Mouse (Mus musculus): ENCODE measurements at regions not wholly inside any gene's neighbourhood (a gene's known extent, or its start where the extent isn't known, plus 50 kb on each side); places are given as distances from the start of the nearest gene placed in this dataset.
"Not testable (repeated sequence)": the region's sequence is repeated elsewhere in the genome, so short reads cannot be mapped to it uniquely, and the experiment has no call there.

- no peaks in the 10 kb centered on the region for H3K4me1 ChIP-seq (ENCODE audit: insufficient read depth, low read depth, low read length)
- DNase-seq (ENCODE audit: low spot score): no peak
- no peaks in the 10 kb centered on the region for H3K36me3 ChIP-seq (replicated peaks)
- ATAC-seq (ENCODE audit: extremely low read depth, insufficient number of reproducible peaks, low FRiP score, poor library complexity, severe bottlenecking): no peak
- no peaks in the 10 kb centered on the region for H3K9me3 ChIP-seq (replicated peaks)
- TF ChIP-seq CTCF (IDR thresholded peaks at IDR 0.05; ENCODE audit: low read depth, low read length) (no peak), TAL1 (conservative IDR thresholded peaks at IDR 0.05; ENCODE audit: low read depth, low read length) (no peak), GATA1 (IDR thresholded peaks at IDR 0.05; ENCODE audit: borderline replicate concordance, low read length) (no peak), POLR2AphosphoS5 (IDR thresholded peaks at IDR 0.05; ENCODE audit: insufficient replicate concordance, low read depth, low read length) (no peak), GATA2 (IDR thresholded peaks at IDR 0.05; ENCODE audit: borderline replicate concordance, low read depth, low read length) (no peak)
- no peak overlapping the region for H3K4me3 ChIP-seq (ENCODE audit: low read depth, low read length)
- no peaks in the 10 kb centered on the region for H3K27me3 ChIP-seq (ENCODE audit: insufficient read depth, low read length)
Measured at GRCm38 (mm10) chr14:86599511-86599910, 541.5 kb downstream of the Diaph3 start.

DNA sequence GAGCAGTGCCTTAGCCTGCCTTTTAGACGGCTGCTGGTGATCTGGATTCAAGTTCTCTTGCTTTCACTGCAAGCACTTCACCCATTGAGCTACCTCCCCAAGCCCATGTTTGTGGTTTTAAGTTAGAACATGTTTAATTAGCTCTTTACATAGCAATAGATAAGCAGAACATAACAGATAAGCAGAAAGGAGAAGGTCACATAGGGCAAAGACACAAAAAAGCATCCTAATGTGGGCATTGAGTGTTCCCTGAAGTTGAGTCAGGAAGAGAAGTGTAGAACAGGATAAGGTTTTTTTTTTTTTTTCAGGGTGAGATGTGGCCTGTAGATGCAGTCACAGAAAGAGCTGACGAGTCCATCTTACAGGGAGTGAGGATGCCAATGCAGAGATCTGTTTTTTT lies 552.5 kb downstream of the Diaph3 start:
- TF ChIP-seq GATA1 (IDR thresholded peaks at IDR 0.05; ENCODE audit: borderline replicate concordance, low read length) (no peak), GATA2 (IDR thresholded peaks at IDR 0.05; ENCODE audit: borderline replicate concordance, low read depth, low read length) (no peak), POLR2AphosphoS5 (IDR thresholded peaks at IDR 0.05; ENCODE audit: insufficient replicate concordance, low read depth, low read length) (no peak), TAL1 (conservative IDR thresholded peaks at IDR 0.05; ENCODE audit: low read depth, low read length) (no peak), CTCF (IDR thresholded peaks at IDR 0.05; ENCODE audit: low read depth, low read length) (no peak)
- Histone ChIP-seq H3K4me3 (ENCODE audit: low read depth, low read length) (no peak overlapping the region), H3K27me3 (ENCODE audit: insufficient read depth, low read length) (no peaks in the 10 kb centered on the region), H3K36me3 (replicated peaks) (no peaks in the 10 kb centered on the region), H3K9me3 (replicated peaks) (peaks cover 6% of the 10 kb centered on the region), H3K4me1 (ENCODE audit: insufficient read depth, low read depth, low read length) (no peaks in the 10 kb centered on the region)
- no peak for DNase-seq (ENCODE audit: low spot score)
- no peak for ATAC-seq (ENCODE audit: extremely low read depth, insufficient number of reproducible peaks, low FRiP score, poor library complexity, severe bottlenecking)

DNA sequence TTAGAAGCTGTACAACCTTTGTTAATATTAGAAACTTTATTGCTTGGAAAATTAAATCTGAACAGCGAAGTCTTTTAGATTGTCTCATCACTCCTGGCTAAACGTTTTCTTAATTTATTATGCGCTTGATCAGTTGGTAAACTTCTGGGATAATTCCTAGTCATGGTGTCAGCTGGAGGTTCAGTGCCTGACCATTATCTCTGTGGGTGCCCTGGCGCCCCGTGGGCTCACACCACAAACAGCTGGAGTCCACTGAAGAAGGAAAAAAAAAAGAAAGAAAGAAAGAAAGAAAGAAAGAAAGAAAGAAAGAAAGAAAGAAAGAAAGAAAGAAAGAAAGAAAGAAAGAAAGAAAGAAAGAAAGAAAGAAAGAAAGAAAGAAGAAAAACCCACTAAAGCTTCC lies 555.1 kb downstream of the Diaph3 start:
- not testable (repeated sequence) for ATAC-seq (ENCODE audit: extremely low read depth, insufficient number of reproducible peaks, low FRiP score, poor library complexity, severe bottlenecking); H3K36me3 ChIP-seq (replicated peaks); H3K27me3 ChIP-seq (ENCODE audit: insufficient read depth, low read length); H3K9me3 ChIP-seq (replicated peaks); H3K4me1 ChIP-seq (ENCODE audit: insufficient read depth, low read depth, low read length); DNase-seq (ENCODE audit: low spot score); H3K4me3 ChIP-seq (ENCODE audit: low read depth, low read length)

GRCm38 (mm10) chr14:86562728-86563127 lies 578.3 kb downstream of the Diaph3 start:
- TF ChIP-seq TAL1 (conservative IDR thresholded peaks at IDR 0.05; ENCODE audit: low read depth, low read length) (no peak), GATA2 (IDR thresholded peaks at IDR 0.05; ENCODE audit: borderline replicate concordance, low read depth, low read length) (no peak), POLR2AphosphoS5 (IDR thresholded peaks at IDR 0.05; ENCODE audit: insufficient replicate concordance, low read depth, low read length) (no peak), CTCF (IDR thresholded peaks at IDR 0.05; ENCODE audit: low read depth, low read length) (no peak), GATA1 (IDR thresholded peaks at IDR 0.05; ENCODE audit: borderline replicate concordance, low read length) (no peak)
- Histone ChIP-seq H3K36me3 (replicated peaks) (no peaks in the 10 kb centered on the region), H3K27me3 (ENCODE audit: insufficient read depth, low read length) (no peaks in the 10 kb centered on the region), H3K4me1 (ENCODE audit: insufficient read depth, low read depth, low read length) (no peaks in the 10 kb centered on the region), H3K9me3 (replicated peaks) (no peaks in the 10 kb centered on the region), H3K4me3 (ENCODE audit: low read depth, low read length) (no peak overlapping the region)
- ATAC-seq (ENCODE audit: extremely low read depth, insufficient number of reproducible peaks, low FRiP score, poor library complexity, severe bottlenecking): peak; percentile 8; the same call in 1 of the 2 replicates
- no peak for DNase-seq (ENCODE audit: low spot score)

GRCm38 (mm10) chr14:86537992-86538391 lies 603.0 kb downstream of the Diaph3 start:
- Histone ChIP-seq H3K9me3 (replicated peaks) (no peaks in the 10 kb centered on the region), H3K36me3 (replicated peaks) (no peaks in the 10 kb centered on the region), H3K4me3 (ENCODE audit: low read depth, low read length) (no peak overlapping the region), H3K27me3 (ENCODE audit: insufficient read depth, low read length) (no peaks in the 10 kb centered on the region), H3K4me1 (ENCODE audit: insufficient read depth, low read depth, low read length) (no peaks in the 10 kb centered on the region)
- DNase-seq (ENCODE audit: low spot score): no peak
- TF ChIP-seq POLR2AphosphoS5 (IDR thresholded peaks at IDR 0.05; ENCODE audit: insufficient replicate concordance, low read depth, low read length): no peak
- TF ChIP-seq GATA1 (IDR thresholded peaks at IDR 0.05; ENCODE audit: borderline replicate concordance, low read length): no peak
- no peak for TF ChIP-seq GATA2 (IDR thresholded peaks at IDR 0.05; ENCODE audit: borderline replicate concordance, low read depth, low read length)
- no peak for TF ChIP-seq CTCF (IDR thresholded peaks at IDR 0.05; ENCODE audit: low read depth, low read length)
- TF ChIP-seq TAL1 (conservative IDR thresholded peaks at IDR 0.05; ENCODE audit: low read depth, low read length): no peak
- ATAC-seq (ENCODE audit: extremely low read depth, insufficient number of reproducible peaks, low FRiP score, poor library complexity, severe bottlenecking): no peak

DNA sequence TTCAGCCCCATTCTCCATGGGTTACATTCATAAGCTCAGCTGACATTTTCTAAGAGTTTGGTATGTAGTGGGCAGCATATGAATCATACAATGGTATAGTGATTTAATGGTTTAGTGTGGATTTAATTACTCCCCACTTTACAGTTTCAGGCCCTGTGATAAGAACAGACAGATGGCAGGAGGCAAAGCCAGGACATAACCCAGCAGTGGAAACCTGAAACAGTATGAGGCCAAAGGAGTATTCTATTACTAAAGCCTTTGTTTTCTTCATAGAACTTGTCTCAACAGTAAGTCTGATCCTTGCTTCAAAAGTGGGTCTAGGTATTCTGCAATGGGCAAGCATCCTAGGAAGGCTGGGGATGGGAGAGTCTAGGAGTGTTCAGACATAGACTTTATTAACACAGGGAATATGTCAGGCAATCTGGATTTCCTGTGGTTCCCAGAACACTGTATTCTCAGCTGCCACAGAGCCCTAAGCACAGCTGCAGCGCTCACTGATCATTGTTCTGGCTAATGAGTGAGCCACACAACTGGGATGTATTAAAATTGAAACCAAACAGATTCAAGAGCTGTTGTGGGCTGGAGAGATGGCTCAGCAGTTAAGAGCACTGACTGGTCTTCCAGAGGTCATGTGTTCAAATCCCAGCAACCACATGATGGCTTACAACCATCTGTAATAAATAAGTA lies 604.6 kb downstream of the Diaph3 start:
- Histone ChIP-seq H3K27me3 (ENCODE audit: insufficient read depth, low read length) (no peaks in the 10 kb centered on the region), H3K9me3 (replicated peaks) (no peaks in the 10 kb centered on the region), H3K4me1 (ENCODE audit: insufficient read depth, low read depth, low read length) (no peaks in the 10 kb centered on the region), H3K36me3 (replicated peaks) (no peaks in the 10 kb centered on the region), H3K4me3 (ENCODE audit: low read depth, low read length) (no peak overlapping the region)
- ATAC-seq (ENCODE audit: extremely low read depth, insufficient number of reproducible peaks, low FRiP score, poor library complexity, severe bottlenecking) (no peak), DNase-seq (ENCODE audit: low spot score) (no peak)
- no peak for TF ChIP-seq CTCF (IDR thresholded peaks at IDR 0.05; ENCODE audit: low read depth, low read length)
- no peak for TF ChIP-seq POLR2AphosphoS5 (IDR thresholded peaks at IDR 0.05; ENCODE audit: insufficient replicate concordance, low read depth, low read length)
- no peak for TF ChIP-seq TAL1 (conservative IDR thresholded peaks at IDR 0.05; ENCODE audit: low read depth, low read length)

DNA sequence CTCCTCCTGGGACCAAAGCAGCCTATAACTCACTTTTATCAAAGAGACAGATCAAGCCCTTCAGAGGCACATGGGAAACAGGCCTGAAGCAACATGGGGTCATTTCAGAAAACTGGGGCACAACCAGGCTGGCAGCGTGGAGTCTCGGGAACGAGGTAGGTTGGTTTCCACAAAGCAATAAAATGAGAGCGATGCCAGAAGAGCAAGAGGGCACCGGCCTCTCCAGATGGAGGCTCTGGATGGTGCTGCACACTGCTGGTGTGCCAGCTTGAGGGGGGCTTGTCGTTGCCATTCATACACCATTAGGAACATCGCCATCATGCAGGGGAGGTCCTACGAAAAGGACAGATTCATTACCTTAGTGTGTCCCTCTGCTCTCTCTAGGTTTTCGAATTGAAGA lies 630.6 kb downstream of the Diaph3 start:
- H3K36me3 ChIP-seq (replicated peaks): no peaks in the 10 kb centered on the region
- no peak for ATAC-seq (ENCODE audit: extremely low read depth, insufficient number of reproducible peaks, low FRiP score, poor library complexity, severe bottlenecking)
- H3K4me1 ChIP-seq (ENCODE audit: insufficient read depth, low read depth, low read length): no peaks in the 10 kb centered on the region
- peaks cover 3% of the 10 kb centered on the region for H3K9me3 ChIP-seq (replicated peaks)
- H3K27me3 ChIP-seq (ENCODE audit: insufficient read depth, low read length): no peaks in the 10 kb centered on the region
- H3K4me3 ChIP-seq (ENCODE audit: low read depth, low read length): no peak overlapping the region
- no peak for TF ChIP-seq POLR2AphosphoS5 (IDR thresholded peaks at IDR 0.05; ENCODE audit: insufficient replicate concordance, low read depth, low read length)
- no peak for TF ChIP-seq GATA1 (IDR thresholded peaks at IDR 0.05; ENCODE audit: borderline replicate concordance, low read length)
- no peak for TF ChIP-seq GATA2 (IDR thresholded peaks at IDR 0.05; ENCODE audit: borderline replicate concordance, low read depth, low read length)
- no peak for TF ChIP-seq TAL1 (conservative IDR thresholded peaks at IDR 0.05; ENCODE audit: low read depth, low read length)
- TF ChIP-seq CTCF (IDR thresholded peaks at IDR 0.05; ENCODE audit: low read depth, low read length): no peak
- DNase-seq (ENCODE audit: low spot score): no peak
